Mouse (Mus musculus) gastrocnemius, adult 2 months (tissue): ENCODE results near the gene Gm28043. TPM values are rescaled to one million over a fixed set of nuclear protein-coding genes. Genes with fewer than 3 reads are reported as not detected.

ENCODE experiments used
- DNase-seq: peaks from one replicate; pipeline ENCODE4 v3.0.0; 2022
- H3K27ac ChIP-seq: fragments of 200-600 bp; 2 replicates; pipeline ENCODE4 v1.8.1; 2022; ENCODE audit warnings: mild to moderate bottlenecking
- H3K4me3 ChIP-seq: fragments of 200-600 bp; 2 replicates; pipeline ENCODE4 v1.8.1; 2022; ENCODE audit warnings: mild to moderate bottlenecking, moderate library complexity
- CTCF ChIP-seq: fragments of 200-600 bp; IDR thresholded peaks from 2 replicates; pipeline ENCODE4 v1.8.1; 2022; ENCODE audit warnings: antibody characterized with exemption, mild to moderate bottlenecking, moderate library complexity
- intact Hi-C: fragments of 180-260 bp; cut with DNase I; formaldehyde crosslinking; loops from one replicate; pipeline ENCODE4 v1.15.1; 2025
- total RNA-seq, 2 experiments: library from RNA; stranded (reverse); gene quantifications; 2 replicates each; pipeline ENCODE4 v1.2.3; 2021

The Gm28043 gene
- total RNA-seq, 2 experiments from 2014 or later: 0.70 to 1.2 TPM

DNA sequence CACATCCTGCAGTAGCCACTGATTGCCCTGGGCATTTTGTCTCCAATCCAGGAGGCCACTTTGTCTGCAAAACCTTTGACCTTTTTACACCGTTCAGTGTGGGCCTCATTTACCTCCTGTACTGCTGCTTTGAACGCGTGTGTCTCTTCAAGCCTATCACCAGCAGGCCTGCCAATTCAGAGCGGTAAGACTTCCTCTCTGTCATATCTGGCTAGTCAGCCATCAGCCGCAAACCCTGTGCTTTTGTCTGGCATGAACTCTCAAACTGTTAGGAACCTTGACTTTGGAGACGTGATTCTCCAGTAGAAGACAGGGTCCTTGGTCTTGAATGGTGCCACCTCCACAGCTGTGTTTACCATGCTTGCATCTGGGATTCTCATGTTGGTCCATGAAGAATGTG lies 75.6 kb downstream of the Gm28043 start:
- H3K4me3 ChIP-seq: no peak overlapping the region
- no peak overlapping the region for H3K27ac ChIP-seq
- no peak for DNase-seq
- intact Hi-C loops: no loop called here
- no peak for TF ChIP-seq CTCF

DNA sequence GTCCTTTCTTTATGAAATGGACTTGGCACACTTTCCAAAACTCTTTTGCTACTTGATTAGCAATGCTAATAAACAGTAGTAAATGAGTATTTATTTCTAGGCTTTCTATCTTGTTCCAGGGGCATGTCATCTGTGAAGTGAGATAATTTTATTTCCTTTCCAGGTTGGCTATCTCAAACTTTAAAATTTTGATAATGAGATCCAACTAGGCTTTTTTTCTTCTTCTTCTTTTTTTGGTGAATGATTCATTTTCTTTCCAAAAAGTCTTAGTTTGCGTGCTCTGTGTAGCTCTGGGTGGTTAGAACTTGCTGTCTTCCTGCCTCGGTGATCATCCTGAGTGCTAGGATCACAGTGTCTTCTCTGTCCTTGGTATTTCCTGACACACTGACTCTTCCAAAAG lies 78.2 kb downstream of the Gm28043 start:
- H3K4me3 ChIP-seq: no peak overlapping the region
- intact Hi-C loops: no loop called here
- DNase-seq: no peak
- no peak overlapping the region for H3K27ac ChIP-seq
- no peak for TF ChIP-seq CTCF

DNA sequence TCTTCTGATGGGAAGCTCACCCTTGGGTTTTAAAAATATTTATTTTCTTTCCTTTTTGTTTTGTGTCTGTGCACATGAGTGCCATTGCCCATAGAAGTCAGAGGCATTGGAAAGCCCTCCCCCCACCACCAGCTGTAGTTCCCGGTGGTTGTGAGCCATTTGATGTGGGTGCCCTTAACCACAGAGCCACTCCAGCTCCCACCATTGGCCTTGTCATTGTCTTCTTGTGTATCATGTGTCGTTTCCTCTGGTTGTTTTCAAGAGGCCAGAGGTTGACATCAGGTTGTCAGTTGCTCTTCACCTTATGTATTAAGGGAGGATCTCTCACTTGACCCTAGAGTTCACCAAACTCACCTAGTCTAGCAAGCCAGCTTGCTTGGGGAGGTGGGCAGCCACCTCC lies 78.9 kb downstream of the Gm28043 start:
- intact Hi-C loops: no loop called here
- no peak for TF ChIP-seq CTCF
- DNase-seq: no peak

DNA sequence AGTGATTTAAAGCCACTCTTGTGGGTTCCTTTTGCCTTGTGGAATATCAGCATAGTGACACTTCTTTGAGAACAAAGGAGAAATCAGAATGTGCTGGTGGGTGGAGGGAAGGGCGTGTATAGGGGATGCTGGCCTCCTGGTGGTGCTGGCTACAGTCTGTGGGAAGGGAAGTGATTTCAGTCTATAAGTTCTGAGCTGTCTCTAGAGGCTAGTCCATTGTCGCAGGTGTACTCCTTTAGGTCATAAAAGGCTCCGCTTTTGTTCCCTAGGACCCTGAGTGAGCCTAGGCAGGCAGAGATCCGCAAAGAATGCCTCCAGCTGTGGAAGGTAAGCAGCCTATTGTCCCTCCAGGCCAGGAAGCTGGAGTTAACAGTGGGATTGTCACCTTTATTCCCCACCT lies 79.8 kb downstream of the Gm28043 start:
- no peak for TF ChIP-seq CTCF
- no peak for DNase-seq
- intact Hi-C loops: no loop called here
- Histone ChIP-seq H3K4me3 (no peak overlapping the region), H3K27ac (no peak overlapping the region)

More for the DNA sequence above, 78.9 kb downstream of the Gm28043 start:
- H3K4me3 ChIP-seq: no peak overlapping the region
- no peak overlapping the region for H3K27ac ChIP-seq

DNA sequence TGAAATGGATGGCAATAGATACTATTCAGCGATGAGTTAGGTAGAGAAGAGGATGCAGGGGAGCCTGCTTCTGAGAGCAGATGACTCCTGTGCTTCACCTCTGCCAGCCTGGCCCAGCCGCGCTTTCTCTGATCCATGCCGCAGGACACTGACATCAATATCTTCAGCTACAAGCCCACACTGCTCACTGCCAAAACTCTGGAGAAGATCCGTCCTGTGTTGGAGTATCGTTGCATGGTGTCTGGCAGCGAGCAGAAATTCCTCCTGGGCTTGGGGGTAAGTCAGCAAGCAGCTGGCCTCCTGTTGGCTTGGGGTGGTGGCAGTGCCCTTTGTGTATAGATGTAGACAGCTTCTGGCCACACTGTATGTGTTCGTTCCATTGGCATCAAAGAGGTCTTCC lies 82.3 kb downstream of the Gm28043 start:
- no peak for TF ChIP-seq CTCF
- Histone ChIP-seq H3K4me3 (no peak overlapping the region), H3K27ac (peak overlapping the region; percentile 51)
- peak; percentile 79 for DNase-seq
- intact Hi-C loops: no loop called here

DNA sequence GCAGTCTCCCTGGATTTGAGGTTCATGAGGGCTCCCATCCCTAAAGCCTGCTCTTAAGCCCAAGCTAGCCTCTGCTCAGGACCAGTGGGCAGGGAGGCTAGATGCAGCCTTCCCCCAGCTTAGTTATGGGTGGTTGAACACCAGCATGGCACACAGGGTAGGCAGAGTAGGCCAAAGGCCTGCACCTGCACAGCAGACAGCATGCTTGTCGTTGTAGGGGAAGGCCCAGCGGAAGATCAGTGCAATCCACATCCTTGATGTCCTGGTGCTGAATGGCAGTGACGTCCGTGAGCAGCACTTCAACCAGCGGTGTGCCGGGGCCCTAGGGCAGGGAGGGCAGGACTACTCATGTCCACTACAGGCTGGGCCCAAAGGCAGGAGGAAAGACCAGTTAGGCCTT lies 83.7 kb downstream of the Gm28043 start:
- DNase-seq: no peak
- H3K4me3 ChIP-seq: no peak overlapping the region
- intact Hi-C loops: no loop called here
- H3K27ac ChIP-seq: no peak overlapping the region
- TF ChIP-seq CTCF: no peak

DNA sequence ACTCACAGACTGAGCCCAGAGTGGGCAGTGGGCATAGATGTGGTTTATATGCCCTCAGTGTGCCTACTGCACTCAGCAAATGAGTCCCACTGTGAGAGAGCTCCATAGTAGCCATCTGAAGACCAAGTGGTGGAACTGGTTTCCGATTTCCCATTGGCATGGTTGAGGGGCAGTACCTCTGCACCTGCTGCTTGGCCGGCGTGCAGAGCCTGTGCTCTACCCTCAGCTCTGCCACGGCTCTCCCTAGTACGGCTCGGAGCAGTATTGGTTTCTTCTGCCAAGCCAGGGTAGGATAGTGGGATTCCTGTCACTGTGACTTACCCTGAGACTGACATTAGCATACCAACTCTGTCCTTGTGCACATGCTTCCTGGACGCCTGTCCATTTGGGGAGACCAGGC lies 85.9 kb downstream of the Gm28043 start:
- H3K4me3 ChIP-seq: no peak overlapping the region
- TF ChIP-seq CTCF: no peak
- intact Hi-C loops: loop anchor here (10.0 kb wide), 1 partner anchor 184 kb away; no protein-coding TSS in a partner anchor
- peak overlapping the region; percentile 66 for H3K27ac ChIP-seq
- DNase-seq: peak; percentile 80

DNA sequence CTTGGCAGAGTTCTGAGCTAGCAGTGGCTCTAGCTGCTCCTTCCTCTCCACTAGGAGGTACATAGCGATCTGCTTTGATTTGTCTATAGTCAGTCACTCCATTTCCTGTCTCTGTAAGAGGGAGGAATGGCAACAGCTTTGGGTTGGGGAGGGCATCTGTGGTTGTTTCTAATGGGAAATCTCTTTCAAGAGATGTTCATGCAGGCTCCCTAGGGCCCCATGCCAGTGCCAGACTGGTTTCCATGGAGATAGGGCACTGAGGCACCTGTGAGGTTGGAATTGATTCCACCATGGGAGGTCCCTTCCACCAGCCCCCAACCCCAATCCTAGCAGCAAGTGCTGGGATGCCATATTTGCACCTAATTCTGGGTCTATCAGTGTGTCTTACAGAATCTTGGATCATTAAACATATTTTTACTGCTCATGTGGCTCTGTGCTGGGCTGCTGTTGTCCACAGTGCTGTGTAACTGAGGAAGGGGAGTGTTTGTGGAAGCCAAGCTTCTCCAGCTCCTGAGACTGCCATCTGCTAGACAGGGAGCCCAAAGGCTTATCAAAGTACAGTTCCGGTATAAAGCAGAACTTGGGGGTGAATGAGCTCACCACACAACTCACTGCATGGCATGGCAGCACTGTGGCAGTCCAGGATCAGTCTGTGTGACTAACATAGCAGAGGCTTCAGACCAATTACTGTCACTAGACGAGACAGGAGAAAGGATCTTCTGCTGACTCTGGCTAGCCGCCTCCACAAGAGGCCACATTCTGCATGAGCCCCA lies 88.4 kb downstream of the Gm28043 start:
- H3K27ac ChIP-seq: no peak overlapping the region
- no peak for TF ChIP-seq CTCF
- intact Hi-C loops: loop anchor here (10.0 kb wide), 1 partner anchor 182 kb away; no protein-coding TSS in a partner anchor
- H3K4me3 ChIP-seq: no peak overlapping the region
- no peak for DNase-seq

DNA sequence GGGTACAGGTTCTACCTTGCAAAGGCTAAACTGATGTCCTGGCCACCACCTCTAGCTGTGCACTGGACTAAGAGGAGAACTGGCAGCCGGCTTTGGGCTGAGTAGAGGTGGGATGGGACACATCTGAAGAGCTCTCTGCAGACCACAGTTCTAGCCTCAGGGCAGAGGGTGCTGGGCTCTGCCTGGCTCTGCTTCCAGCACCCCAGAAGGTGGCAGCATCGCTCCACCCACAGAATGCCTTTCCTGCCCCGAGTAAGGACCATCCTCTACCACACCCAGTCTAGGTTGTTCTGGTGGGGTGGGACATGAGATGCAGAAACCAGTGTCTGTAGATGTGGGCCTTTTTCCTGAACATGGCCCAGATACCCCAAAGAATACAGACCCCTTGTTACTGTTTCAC lies 90.1 kb downstream of the Gm28043 start:
- Histone ChIP-seq H3K27ac (no peak overlapping the region), H3K4me3 (no peak overlapping the region)
- peak; percentile 77 for TF ChIP-seq CTCF
- DNase-seq: peak; percentile 54
- intact Hi-C loops: loop anchor here (5.0 to 10.0 kb wide), 2 partner anchors 68 to 180 kb away; no protein-coding TSS in a partner anchor

DNA sequence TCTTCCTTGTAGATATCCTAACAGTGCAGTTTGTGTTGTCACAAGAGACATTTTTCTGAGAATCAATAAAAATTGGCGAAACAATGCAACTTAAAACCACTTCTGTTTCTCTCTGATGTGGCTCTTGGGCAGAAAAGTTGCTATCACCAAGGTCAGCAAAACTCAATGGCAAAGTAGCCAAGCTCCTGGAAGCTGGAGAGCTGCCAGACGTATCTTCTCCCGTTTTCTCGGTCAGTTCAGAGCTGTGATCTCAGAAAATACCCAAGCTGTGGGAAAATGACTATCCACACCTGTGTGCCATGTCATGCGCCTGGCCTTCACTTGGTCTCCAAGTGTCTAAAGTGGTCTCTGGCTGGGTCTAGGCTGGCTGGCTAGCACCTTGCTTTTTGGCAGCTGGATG lies 91.2 kb downstream of the Gm28043 start:
- DNase-seq: no peak
- Histone ChIP-seq H3K27ac (no peak overlapping the region), H3K4me3 (no peak overlapping the region)
- TF ChIP-seq CTCF: no peak
- intact Hi-C loops: loop anchor here (5.0 to 10.0 kb wide), 2 partner anchors 66 to 179 kb away; no protein-coding TSS in a partner anchor

DNA sequence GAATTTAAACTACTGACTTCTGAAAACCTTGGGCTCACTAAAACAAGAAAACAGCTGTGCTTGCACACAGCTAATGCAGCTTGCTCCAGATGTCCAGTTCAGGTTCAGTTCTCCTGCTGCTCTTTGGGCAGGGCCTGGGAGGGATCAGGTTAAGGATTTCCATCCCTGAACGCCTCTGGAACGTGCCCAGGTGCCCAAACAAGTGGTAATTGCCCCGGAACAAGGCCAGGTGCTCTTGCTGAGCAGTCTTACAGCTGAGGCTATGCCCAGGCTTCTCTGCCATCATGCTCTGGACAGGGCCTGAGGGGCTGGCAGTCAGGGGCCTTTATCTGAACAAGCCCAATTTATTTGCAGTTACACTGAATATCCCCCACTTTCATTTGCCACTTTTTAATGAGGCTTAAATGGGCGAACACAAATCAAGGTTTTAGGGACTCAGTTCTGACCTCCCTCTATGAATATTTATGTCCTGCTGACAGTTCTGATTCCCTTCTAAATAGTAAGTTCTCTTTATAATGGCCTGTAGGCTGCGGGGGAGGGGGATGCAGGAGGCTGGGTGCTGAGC lies 92.4 kb downstream of the Gm28043 start:
- intact Hi-C loops: loop anchor here (5.0 to 10.0 kb wide), 2 partner anchors 65 to 178 kb away; no protein-coding TSS in a partner anchor
- Histone ChIP-seq H3K27ac (no peak overlapping the region), H3K4me3 (no peak overlapping the region)
- no peak for DNase-seq
- no peak for TF ChIP-seq CTCF

DNA sequence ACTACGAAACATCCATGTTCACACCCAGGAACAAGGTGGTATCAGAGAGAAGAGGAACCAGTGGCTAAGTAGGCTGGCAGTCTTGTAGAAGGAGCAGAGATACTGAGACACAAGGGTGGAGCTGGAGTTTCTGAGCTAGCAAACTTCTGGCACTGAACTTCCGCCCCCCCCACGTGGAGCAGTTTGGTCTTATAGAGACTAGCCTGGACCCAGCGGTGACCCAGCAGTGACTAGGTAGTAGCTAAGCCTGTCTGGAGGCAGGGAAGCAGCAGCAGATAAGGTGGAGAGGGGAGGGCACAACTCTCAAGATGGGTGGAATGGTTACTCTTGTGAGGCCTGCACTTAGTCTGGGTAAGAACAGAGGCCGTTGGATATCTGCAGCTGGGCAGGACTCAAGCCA lies 94.1 kb downstream of the Gm28043 start:
- Histone ChIP-seq H3K27ac (no peak overlapping the region), H3K4me3 (no peak overlapping the region)
- no peak for TF ChIP-seq CTCF
- DNase-seq: no peak
- intact Hi-C loops: loop anchor here (5.0 to 10.0 kb wide), 2 partner anchors 64 to 176 kb away; no protein-coding TSS in a partner anchor

DNA sequence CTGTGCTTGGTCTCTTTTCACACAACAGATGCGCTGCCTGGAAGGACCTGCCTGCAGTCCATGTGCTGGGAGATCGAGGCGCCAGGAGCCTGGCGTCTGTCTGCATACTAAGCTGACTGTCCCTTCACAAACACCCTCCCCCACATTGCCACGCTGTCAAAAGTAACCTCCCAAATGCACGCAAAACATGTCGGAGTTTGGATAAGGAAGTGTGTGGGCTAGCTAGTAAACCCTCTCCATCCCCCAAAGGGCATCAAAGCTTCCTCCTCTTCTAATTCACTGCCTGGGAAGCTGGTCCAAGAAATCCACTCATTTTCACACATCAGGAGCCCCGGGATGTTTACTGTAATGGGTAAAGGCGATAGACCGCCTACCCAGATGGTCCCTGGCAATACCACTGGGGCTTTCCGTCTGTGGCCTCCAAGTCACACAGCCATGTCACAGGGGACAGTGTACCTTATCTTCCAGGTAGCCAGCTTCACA lies 95.9 kb downstream of the Gm28043 start:
- DNase-seq: no peak
- intact Hi-C loops: no loop called here
- no peak overlapping the region for H3K27ac ChIP-seq
- no peak for TF ChIP-seq CTCF
- no peak overlapping the region for H3K4me3 ChIP-seq
